Mouse (Mus musculus) left cerebral cortex, postnatal 10 days (tissue): Measurements from ENCODE around the gene Cyyr1. TPM values are rescaled to one million over a fixed set of nuclear protein-coding genes. Genes with fewer than 3 reads are reported as not detected.
"Not testable (repeated sequence)": the region's sequence is repeated elsewhere in the genome, so short reads cannot be mapped to it uniquely, and the experiment has no call there.

Experiments
- DNase-seq, 2 experiments: peaks; one replicate each; pipeline ENCODE4 v3.0.0; 2021 to 2022; ENCODE audit warnings: low spot score in 2 of 2, mixed read lengths in 1 of 2; ENCODE audit errors: extremely low spot score in 1 of 2
- intact Hi-C: fragments of 180-260 bp; cut with DNase I; formaldehyde crosslinking; loops from one replicate; pipeline ENCODE4 v1.15.1; 2025
- total RNA-seq, 2 experiments: library from RNA; stranded (reverse); gene quantifications; 2 replicates each; pipeline ENCODE4 v1.2.3; 2021

The Cyyr1 gene
- total RNA-seq = 1 to 10 TPM; 4.0 to 5.1 TPM

DNA sequence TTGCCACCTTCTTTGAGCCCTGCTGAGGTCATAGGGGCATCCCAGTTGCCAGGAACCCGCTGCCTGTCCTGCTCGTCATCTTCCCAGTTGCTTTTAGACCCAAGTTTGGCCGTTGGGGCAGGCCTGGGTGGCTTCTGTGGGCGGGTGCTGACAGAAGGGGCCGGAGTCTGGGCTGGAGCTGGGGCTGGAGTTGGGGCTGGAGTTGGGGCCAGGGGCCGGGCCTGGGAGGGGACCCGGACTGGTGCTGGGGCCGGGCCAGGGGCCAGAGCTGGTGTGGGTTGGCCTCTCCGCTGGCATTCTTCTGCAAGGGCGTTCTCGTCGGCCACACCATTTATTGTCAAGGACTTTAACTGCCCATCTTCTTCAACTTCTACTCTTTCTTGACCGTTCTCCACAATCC, at the start of gene Cyyr1:
Gene Cyyr1 (minus strand): TSS at position 101 of the 400 bp plus-strand sequence.
- DNase-seq, intact Hi-C loops: not testable (repeated sequence)

- intact Hi-C loops = no loop called here
- peak in 1 of 2 experiments; percentile 3 for DNase-seq
These were observed 35.6 kb upstream of the Cyyr1 start for GRCm38 (mm10) chr16:85588844-85589243.

DNA sequence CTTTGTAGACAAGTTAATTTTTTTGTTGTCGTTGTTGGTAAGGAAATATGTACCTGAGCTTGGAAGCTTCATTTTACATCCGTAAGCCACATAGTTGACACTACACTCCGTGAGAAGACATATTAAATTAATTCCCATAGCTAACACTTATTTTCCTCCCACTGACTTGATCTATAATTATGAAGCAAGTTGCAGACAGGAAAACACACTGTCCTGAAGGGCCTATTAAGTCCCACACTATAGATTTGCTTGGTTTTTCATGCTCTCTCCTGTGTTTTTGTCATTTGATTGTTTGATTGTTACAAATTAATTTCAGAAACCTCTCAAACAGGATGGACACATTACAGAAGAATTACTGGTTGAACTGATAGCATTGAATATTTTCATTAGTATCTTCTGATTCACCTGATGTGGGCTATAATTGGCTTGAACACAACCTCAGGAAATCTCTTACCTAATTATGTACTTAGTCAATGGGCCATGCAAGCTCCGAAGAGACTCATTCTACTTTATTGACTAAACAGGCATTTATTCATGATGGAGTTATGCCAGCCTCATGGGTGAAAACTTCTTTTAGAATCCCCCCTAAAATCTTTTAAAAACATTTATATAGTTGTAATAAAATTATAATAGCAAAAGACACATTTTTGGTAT, 34.5 kb upstream of the Cyyr1 start:
- intact Hi-C loops = no loop called here
- no peak for DNase-seq

DNA sequence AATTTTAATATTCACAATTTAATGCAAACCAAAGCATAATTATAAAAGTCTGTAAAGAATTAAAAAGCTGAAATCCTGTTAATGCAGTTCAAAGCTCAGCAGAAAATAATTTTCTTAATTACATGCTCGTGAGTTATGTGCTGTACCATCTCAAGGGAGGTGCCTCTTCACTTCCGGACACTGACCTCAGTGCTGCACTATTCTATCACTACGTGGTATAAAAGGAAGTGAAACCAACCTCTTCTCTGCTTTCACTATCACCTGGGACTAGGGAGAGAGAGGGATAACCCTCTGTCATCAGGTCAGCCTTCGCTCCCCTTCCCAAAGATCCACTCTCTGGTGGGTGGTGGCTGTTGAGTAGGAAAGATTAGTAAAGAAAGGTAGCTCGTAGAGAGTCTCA, 13.3 kb upstream of the Cyyr1 start:
- intact Hi-C loops = no loop called here
- DNase-seq = no peak

DNA sequence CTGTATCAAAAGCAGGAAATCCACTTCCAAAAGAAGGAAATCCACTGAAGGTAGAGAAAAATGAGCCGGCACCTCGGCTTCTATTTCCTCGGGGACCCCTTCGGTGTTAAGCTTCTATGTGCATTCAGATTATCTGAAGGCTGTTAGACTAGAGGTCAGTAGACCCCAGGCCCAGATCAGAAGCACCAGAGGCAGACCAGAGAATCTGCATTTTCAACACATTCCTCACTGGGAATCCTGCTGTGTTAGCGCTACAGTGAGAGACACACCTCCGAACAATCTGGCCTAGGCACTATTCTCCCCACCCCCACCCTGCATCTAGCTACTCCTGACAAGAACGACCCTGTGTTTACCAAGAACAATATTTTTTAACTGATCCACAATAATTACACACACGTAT, 641 bp upstream of the Cyyr1 start:
- DNase-seq = no peak
- intact Hi-C loops = no loop called here

- intact Hi-C loops = not testable (repeated sequence)
These were observed 1.2 kb downstream of the Cyyr1 start for GRCm38 (mm10) chr16:85551976-85552375.

DNA sequence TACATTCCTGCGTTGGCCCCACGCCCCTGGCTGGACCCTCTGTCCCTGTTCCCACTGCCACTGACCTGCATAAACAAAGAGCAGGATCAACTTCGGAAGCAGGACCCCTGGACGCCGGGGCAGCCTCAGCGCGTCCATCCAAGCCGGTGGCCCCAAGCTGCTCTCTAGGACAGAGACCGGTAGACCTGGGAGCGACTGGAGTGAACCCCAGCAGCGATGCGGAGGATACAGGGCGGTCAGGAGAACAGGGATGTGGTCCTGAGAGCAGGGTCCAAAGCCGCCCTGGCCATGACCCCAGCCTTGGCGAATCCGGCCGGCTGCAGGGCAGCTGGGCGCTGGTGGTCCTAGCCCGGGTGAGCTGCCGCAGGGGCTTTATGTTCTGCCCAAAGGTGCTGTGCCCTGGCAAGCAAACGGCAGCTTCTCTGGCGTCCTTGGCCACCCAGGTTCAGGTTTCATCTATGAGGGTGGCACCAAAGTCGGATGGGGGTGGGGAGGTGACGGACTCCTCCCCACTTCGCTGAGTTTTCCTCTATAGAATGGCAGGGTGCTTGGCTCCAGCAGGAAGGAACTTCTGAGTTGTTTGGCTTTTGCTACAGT, 3.1 kb downstream of the Cyyr1 start:
- DNase-seq = peak in 1 of 2 experiments; percentile 39

More at GRCm38 (mm10) chr16:85551976-85552375, 1.2 kb downstream of the Cyyr1 start:
- not testable (repeated sequence) for DNase-seq

DNA sequence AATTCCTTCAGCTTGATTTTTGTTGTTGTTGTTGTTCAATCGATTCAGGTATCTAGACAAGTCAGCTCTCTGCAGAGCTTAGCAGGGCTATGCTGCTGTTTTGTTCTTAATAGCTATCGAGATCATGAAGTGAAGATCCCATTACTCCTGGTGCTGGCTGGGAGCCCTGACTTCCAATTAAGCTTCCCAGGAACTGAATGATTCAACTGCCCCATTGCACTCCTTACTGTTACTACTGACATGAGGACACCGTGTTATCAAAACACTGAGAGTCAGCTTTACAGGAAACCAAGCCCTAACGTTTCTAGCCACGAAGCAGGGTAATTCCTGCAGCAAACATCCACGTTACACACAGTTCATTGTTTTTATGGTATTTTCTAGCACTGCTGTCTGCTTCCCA, 6.7 kb downstream of the Cyyr1 start:
- no peak for DNase-seq
- intact Hi-C loops = no loop called here

More for the DNA sequence above, 3.1 kb downstream of the Cyyr1 start:
- intact Hi-C loops = no loop called here

DNA sequence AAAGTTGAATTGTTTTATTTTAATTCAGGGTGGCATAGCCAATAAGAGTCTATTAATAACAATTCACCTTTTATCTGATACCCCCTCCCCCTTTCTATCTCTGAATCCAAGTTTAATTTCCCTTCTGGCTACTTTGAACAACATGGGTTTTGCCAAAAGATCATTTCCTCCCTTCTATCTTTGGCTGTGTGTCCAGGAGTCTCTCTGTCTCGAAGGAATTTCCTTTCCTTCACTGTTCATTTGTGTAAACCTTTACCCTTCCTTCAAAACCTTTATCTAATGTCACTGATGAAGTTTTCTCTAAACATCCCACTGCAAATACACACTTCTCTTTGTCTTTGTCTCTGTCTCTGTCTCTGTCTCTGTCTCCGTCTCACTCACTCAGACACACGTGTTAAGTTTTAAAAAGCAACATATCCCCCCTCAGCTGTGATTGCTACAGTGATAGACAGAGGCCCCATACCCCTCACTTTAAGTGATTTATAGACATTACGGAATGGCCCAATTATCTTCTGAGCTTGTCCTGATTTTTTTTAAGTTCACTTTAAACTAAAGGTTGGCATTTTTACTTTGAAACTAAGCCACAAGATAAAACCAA, 11.4 kb downstream of the Cyyr1 start:
- intact Hi-C loops = no loop called here

GRCm38 (mm10) chr16:85541023-85541422, 12.2 kb downstream of the Cyyr1 start:
- intact Hi-C loops = no loop called here
- DNase-seq = no peak

More for the DNA sequence above, 11.4 kb downstream of the Cyyr1 start:
- no peak for DNase-seq

GRCm38 (mm10) chr16:85538367-85538766, 14.8 kb downstream of the Cyyr1 start:
- intact Hi-C loops = no loop called here
- DNase-seq = no peak

- no peak for DNase-seq
- intact Hi-C loops = no loop called here
These were observed 17.1 kb downstream of the Cyyr1 start for GRCm38 (mm10) chr16:85536075-85536474.

GRCm38 (mm10) chr16:85527743-85528620, 25.2 kb downstream of the Cyyr1 start:
- DNase-seq = peak in 1 of 2 experiments; percentile 30
- intact Hi-C loops = no loop called here

DNA sequence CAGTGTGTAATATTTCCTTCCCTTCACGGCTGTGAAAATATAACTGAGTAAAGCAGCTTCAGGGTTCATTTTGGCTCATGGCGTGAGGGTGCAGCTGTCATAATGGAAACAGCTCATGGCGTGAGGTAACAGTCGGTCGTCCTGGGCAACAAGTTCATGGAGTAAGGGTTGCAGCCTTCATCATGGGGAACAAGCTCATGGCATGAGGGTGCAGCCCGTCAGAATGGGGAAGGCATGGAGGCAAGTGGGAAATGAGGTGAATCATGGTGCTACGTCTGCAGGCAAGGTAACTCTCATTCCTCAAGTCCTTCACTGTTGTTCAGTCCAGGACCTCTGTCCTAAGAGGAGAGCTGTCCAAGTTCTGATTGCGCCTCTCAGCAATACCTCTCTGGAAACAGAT, 28.6 kb downstream of the Cyyr1 start:
- no peak for DNase-seq
- intact Hi-C loops = no loop called here

- DNase-seq = no peak
- intact Hi-C loops = no loop called here
These were observed 45.9 kb downstream of the Cyyr1 start for GRCm38 (mm10) chr16:85507264-85507663.

DNA sequence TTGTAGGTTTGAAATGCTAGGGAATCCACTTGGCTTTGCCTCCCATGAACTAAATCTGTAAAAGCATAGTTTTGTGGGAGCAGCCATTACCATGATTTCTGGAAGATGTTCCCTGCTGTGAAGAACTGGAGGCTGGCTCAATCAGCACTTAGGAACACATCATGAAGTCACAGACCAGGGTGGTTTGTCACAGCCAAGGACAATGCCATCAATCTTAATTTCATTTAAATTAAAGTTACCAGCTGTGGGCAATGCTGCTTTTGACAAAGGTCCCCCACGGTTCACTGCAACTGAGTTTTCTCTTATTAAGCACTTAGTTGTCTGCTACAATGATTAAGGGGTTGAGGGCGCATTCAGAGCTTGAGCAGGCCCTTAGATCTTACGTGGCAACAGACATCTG, 48.1 kb downstream of the Cyyr1 start:
- no peak for DNase-seq
- intact Hi-C loops = no loop called here

- no peak for DNase-seq
- intact Hi-C loops = no loop called here
These were observed 49.8 kb downstream of the Cyyr1 start for GRCm38 (mm10) chr16:85503416-85503815.

DNA sequence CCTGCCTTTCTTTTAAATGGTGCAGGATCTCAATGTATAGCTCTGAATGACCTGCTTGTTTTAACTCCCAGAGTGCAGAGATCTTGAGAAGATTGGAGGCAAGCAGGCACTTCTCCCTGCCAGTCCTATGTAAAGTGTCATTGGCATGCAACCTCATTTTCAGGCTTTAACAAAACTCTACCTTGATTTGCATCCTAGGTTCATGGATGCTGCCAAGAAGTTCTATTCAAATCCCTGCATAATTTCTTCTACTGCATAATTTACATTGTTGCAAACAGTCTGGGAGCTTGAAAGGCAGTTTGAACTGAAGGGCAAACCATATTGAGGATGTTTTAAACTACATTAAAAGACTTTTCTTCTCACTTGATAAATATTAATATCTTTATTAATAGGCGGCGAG, 57.4 kb downstream of the Cyyr1 start:
- DNase-seq = no peak
- intact Hi-C loops = no loop called here

DNA sequence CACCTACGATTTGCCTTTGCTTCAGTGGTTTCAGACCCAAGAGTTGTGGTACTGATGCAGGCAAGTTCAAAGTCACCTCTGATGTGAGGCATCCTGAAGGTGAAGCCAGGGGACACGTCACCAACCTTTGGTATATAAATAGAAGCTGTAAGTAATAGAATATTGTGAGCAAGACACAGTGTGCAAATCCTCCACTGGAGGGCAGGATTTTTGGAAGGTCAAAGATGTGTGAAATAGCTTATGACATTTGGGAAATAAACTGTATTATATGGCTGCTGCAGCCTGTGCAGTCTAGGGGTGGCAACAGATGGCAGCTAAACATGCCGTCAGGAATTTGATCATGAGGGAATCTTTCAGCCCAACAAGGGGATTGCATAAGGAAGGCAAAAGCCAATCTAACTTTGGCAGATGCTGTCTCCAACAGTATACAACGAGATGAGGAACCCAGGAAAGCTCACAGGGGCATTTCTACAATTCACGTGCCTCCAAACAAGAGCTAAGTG, 65.0 kb downstream of the Cyyr1 start:
- DNase-seq = peak; percentile 10 to 17
- intact Hi-C loops = loop anchor here (10.0 kb wide), 1 partner anchor 187 kb away; no protein-coding TSS in a partner anchor
